Mouse (Mus musculus): ENCODE measurements around the gene Rgs6.
A peak's percentile ranks its signal among the peaks of the same experiment; 100 is the strongest.

Gene Rgs6

GRCm38 (mm10) chr12:82920146-82920545 lies 332.1 kb downstream of the Rgs6 start:
- H3K9me3 ChIP-seq (ENCODE audit: low read length), result no peaks in the 10 kb centered on the region
- H3K27me3 ChIP-seq (ENCODE audit: insufficient read depth, low read length), result no peaks in the 10 kb centered on the region
- H3K4me1 ChIP-seq (replicated peaks; ENCODE audit: low read depth, low read length), result no peaks in the 10 kb centered on the region
- H3K4me3 ChIP-seq (replicated peaks; ENCODE audit: low read length), result no peak overlapping the region
- no peak for TF ChIP-seq NANOG (IDR thresholded peaks at IDR 0.05; ENCODE audit: borderline replicate concordance, low read length)
- TF ChIP-seq CTCF (conservative IDR thresholded peaks at IDR 0.05; ENCODE audit: low read length), result no peak
- no peaks in the 10 kb centered on the region for H3K36me3 ChIP-seq (ENCODE audit: insufficient read depth, low read length)

GRCm38 (mm10) chr12:82921287-82922015 lies 333.4 kb downstream of the Rgs6 start:
- Histone ChIP-seq H3K9me3 (ENCODE audit: low read length) (no peaks in the 10 kb centered on the region), H3K4me3 (replicated peaks; ENCODE audit: low read length) (no peak overlapping the region), H3K36me3 (ENCODE audit: insufficient read depth, low read length) (no peaks in the 10 kb centered on the region), H3K27me3 (ENCODE audit: insufficient read depth, low read length) (no peaks in the 10 kb centered on the region), H3K4me1 (replicated peaks; ENCODE audit: low read depth, low read length) (no peaks in the 10 kb centered on the region)
- TF ChIP-seq CTCF (conservative IDR thresholded peaks at IDR 0.05; ENCODE audit: low read length) (no peak), NANOG (IDR thresholded peaks at IDR 0.05; ENCODE audit: borderline replicate concordance, low read length) (no peak), POU5F1 (IDR thresholded peaks at IDR 0.05; ENCODE audit: borderline replicate concordance, low read length) (no peak)

GRCm38 (mm10) chr12:82922856-82923506 lies 334.9 kb downstream of the Rgs6 start:
- Histone ChIP-seq H3K27me3 (ENCODE audit: insufficient read depth, low read length) (no peaks in the 10 kb centered on the region), H3K36me3 (ENCODE audit: insufficient read depth, low read length) (no peaks in the 10 kb centered on the region), H3K9me3 (ENCODE audit: low read length) (peaks cover 5% of the 10 kb centered on the region; the same call in 1 of the 2 replicates), H3K4me1 (replicated peaks; ENCODE audit: low read depth, low read length) (no peaks in the 10 kb centered on the region), H3K4me3 (replicated peaks; ENCODE audit: low read length) (no peak overlapping the region)
- TF ChIP-seq CTCF (conservative IDR thresholded peaks at IDR 0.05; ENCODE audit: low read length) (no peak), POU5F1 (IDR thresholded peaks at IDR 0.05; ENCODE audit: borderline replicate concordance, low read length) (no peak), NANOG (IDR thresholded peaks at IDR 0.05; ENCODE audit: borderline replicate concordance, low read length) (no peak)

GRCm38 (mm10) chr12:82932706-82933461 lies 344.8 kb downstream of the Rgs6 start:
- Histone ChIP-seq H3K4me1 (replicated peaks; ENCODE audit: low read depth, low read length) (no peaks in the 10 kb centered on the region), H3K9me3 (ENCODE audit: low read length) (peaks cover 21% of the 10 kb centered on the region), H3K36me3 (ENCODE audit: insufficient read depth, low read length) (no peaks in the 10 kb centered on the region), H3K4me3 (replicated peaks; ENCODE audit: low read length) (no peak overlapping the region), H3K27me3 (ENCODE audit: insufficient read depth, low read length) (no peaks in the 10 kb centered on the region)
- no peak for TF ChIP-seq NANOG (IDR thresholded peaks at IDR 0.05; ENCODE audit: borderline replicate concordance, low read length)
- TF ChIP-seq POU5F1 (IDR thresholded peaks at IDR 0.05; ENCODE audit: borderline replicate concordance, low read length), result no peak
- no peak for TF ChIP-seq CTCF (conservative IDR thresholded peaks at IDR 0.05; ENCODE audit: low read length)

- Histone ChIP-seq H3K4me1 (replicated peaks; ENCODE audit: low read depth, low read length) (no peaks in the 10 kb centered on the region), H3K4me3 (replicated peaks; ENCODE audit: low read length) (no peak overlapping the region), H3K36me3 (ENCODE audit: insufficient read depth, low read length) (no peaks in the 10 kb centered on the region), H3K9me3 (ENCODE audit: low read length) (no peaks in the 10 kb centered on the region), H3K27me3 (ENCODE audit: insufficient read depth, low read length) (no peaks in the 10 kb centered on the region)
- TF ChIP-seq POU5F1 (IDR thresholded peaks at IDR 0.05; ENCODE audit: borderline replicate concordance, low read length) (no peak), NANOG (IDR thresholded peaks at IDR 0.05; ENCODE audit: borderline replicate concordance, low read length) (no peak), CTCF (conservative IDR thresholded peaks at IDR 0.05; ENCODE audit: low read length) (no peak)
Measured at GRCm38 (mm10) chr12:82935121-82935762, 347.1 kb downstream of the Rgs6 start.

- H3K9me3 ChIP-seq (ENCODE audit: low read length), result no peaks in the 10 kb centered on the region
- H3K4me3 ChIP-seq (replicated peaks; ENCODE audit: low read length), result no peak overlapping the region
- no peaks in the 10 kb centered on the region for H3K27me3 ChIP-seq (ENCODE audit: insufficient read depth, low read length)
- H3K4me1 ChIP-seq (replicated peaks; ENCODE audit: low read depth, low read length), result no peaks in the 10 kb centered on the region
- TF ChIP-seq CTCF (conservative IDR thresholded peaks at IDR 0.05; ENCODE audit: low read length) (no peak), POU5F1 (IDR thresholded peaks at IDR 0.05; ENCODE audit: borderline replicate concordance, low read length) (no peak), NANOG (IDR thresholded peaks at IDR 0.05; ENCODE audit: borderline replicate concordance, low read length) (no peak)
- H3K36me3 ChIP-seq (ENCODE audit: insufficient read depth, low read length), result no peaks in the 10 kb centered on the region
Measured at GRCm38 (mm10) chr12:82935767-82936166, 347.7 kb downstream of the Rgs6 start.

- no peaks in the 10 kb centered on the region for H3K4me1 ChIP-seq (replicated peaks; ENCODE audit: low read depth, low read length)
- H3K9me3 ChIP-seq (ENCODE audit: low read length), result no peaks in the 10 kb centered on the region
- H3K4me3 ChIP-seq (replicated peaks; ENCODE audit: low read length), result no peak overlapping the region
- H3K36me3 ChIP-seq (ENCODE audit: insufficient read depth, low read length), result no peaks in the 10 kb centered on the region
- TF ChIP-seq CTCF (conservative IDR thresholded peaks at IDR 0.05; ENCODE audit: low read length) (no peak), NANOG (IDR thresholded peaks at IDR 0.05; ENCODE audit: borderline replicate concordance, low read length) (no peak), POU5F1 (IDR thresholded peaks at IDR 0.05; ENCODE audit: borderline replicate concordance, low read length) (no peak)
- no peaks in the 10 kb centered on the region for H3K27me3 ChIP-seq (ENCODE audit: insufficient read depth, low read length)
Measured at GRCm38 (mm10) chr12:82940461-82940860, 352.4 kb downstream of the Rgs6 start.

- H3K4me3 ChIP-seq (replicated peaks; ENCODE audit: low read length), result no peak overlapping the region
- no peaks in the 10 kb centered on the region for H3K4me1 ChIP-seq (replicated peaks; ENCODE audit: low read depth, low read length)
- H3K9me3 ChIP-seq (ENCODE audit: low read length), result no peaks in the 10 kb centered on the region
- TF ChIP-seq POU5F1 (IDR thresholded peaks at IDR 0.05; ENCODE audit: borderline replicate concordance, low read length), result no peak
- peak; percentile 83 for TF ChIP-seq CTCF (conservative IDR thresholded peaks at IDR 0.05; ENCODE audit: low read length)
- H3K36me3 ChIP-seq (ENCODE audit: insufficient read depth, low read length), result no peaks in the 10 kb centered on the region
- no peaks in the 10 kb centered on the region for H3K27me3 ChIP-seq (ENCODE audit: insufficient read depth, low read length)
Measured at GRCm38 (mm10) chr12:82946507-82946906, 358.4 kb downstream of the Rgs6 start.

Measured in E14TG2a.4 (cell line).